Mouse (Mus musculus) intestine, embryonic 15.5 days (tissue): ENCODE data around the gene Tbata. TPM values are rescaled to one million over a fixed set of nuclear protein-coding genes. Genes with fewer than 3 reads are reported as not detected.

Experiments
- ATAC-seq: fragments of 200-750 bp; cut with Nextera tagmentation; 2 replicates; pipeline ENCODE4 v1.8.0; 2017; ENCODE audit warnings: moderate TSS enrichment, moderate library complexity
- H3K27ac ChIP-seq: fragments of 300-500 bp; sonication (generic); 2 replicates; pipeline ENCODE4 v1.5.1; 2015; ENCODE audit warnings: mild to moderate bottlenecking, inconsistent platforms
- H3K27me3 ChIP-seq: fragments of 300-500 bp; sonication (generic); replicated peaks from 2 replicates; pipeline ENCODE4 v1.6.1; 2015; ENCODE audit warnings: inconsistent platforms
- H3K36me3 ChIP-seq: fragments of 300-500 bp; sonication (generic); 2 replicates; pipeline ENCODE4 v1.6.1; 2015; ENCODE audit warnings: inconsistent platforms
- H3K4me1 ChIP-seq: fragments of 300-500 bp; sonication (generic); replicated peaks from 2 replicates; pipeline ENCODE4 v1.6.1; 2015; ENCODE audit warnings: inconsistent platforms
- H3K4me2 ChIP-seq: fragments of 300-500 bp; sonication (generic); replicated peaks from 2 replicates; pipeline ENCODE4 v1.6.1; 2015; ENCODE audit warnings: mild to moderate bottlenecking, inconsistent platforms
- H3K4me3 ChIP-seq: fragments of 300-500 bp; sonication (generic); replicated peaks from 2 replicates; pipeline ENCODE4 v1.5.1; 2015; ENCODE audit warnings: inconsistent platforms
- H3K9ac ChIP-seq: fragments of 300-500 bp; sonication (generic); 2 replicates; pipeline ENCODE4 v1.6.1; 2015; ENCODE audit warnings: inconsistent platforms
- H3K9me3 ChIP-seq: fragments of 300-500 bp; sonication (generic); 2 replicates; pipeline ENCODE4 v1.6.1; 2016; ENCODE audit warnings: inconsistent platforms
- WGBS: fragments of 180-500 bp; shearing (Covaris S2); methylation state at CpG from one replicate; pipeline ENCODE4 v1.1.7; 2015; 5-methylcytosine and 5-hydroxymethylcytosine counted together
- polyA plus RNA-seq: library from polyadenylated mRNA; unstranded; fragments of >200 nt; fragmentation: Nextera tagmentation; extraction: Ambion mirVana; gene quantifications from 2 replicates; pipeline ENCODE4 v1.2.1, GENCODE M21; 2015

The Tbata gene
- polyA plus RNA-seq, 1 experiment from 2014 or later, result not detected

GRCm38 (mm10) chr10:61225694-61226093 is 53.9 kb downstream of the Tbata start:
- WGBS, result 81% methylated on average over 5 of the region's 5 CpGs
- H3K27ac ChIP-seq, result no peak overlapping the region
- H3K27me3 ChIP-seq, result no peaks in the 10 kb centered on the region
- no peak for ATAC-seq
- 0 out of 2 replicates have a peak, but pooled peaks cover 4% of the 10 kb centered on the region for H3K4me1 ChIP-seq
- H3K4me3 ChIP-seq, result no peak overlapping the region
- H3K36me3 ChIP-seq, result no peaks in the 10 kb centered on the region
- H3K4me2 ChIP-seq, result no peak overlapping the region
- no peak overlapping the region for H3K9ac ChIP-seq
- no peaks in the 10 kb centered on the region for H3K9me3 ChIP-seq

- Histone ChIP-seq H3K27me3 (no peaks in the 10 kb centered on the region), H3K9ac (no peak overlapping the region), H3K4me1 (0 out of 2 replicates have a peak, but pooled peaks cover 4% of the 10 kb centered on the region), H3K9me3 (no peaks in the 10 kb centered on the region), H3K36me3 (no peaks in the 10 kb centered on the region), H3K4me3 (no peak overlapping the region), H3K27ac (no peak overlapping the region), H3K4me2 (no peak overlapping the region)
- ATAC-seq, result peak; percentile 34; the same call in 1 of the 2 replicates
- 45% methylated on average over 4 of the region's 4 CpGs for WGBS
Observed at GRCm38 (mm10) chr10:61226784-61227396, 55.1 kb downstream of the Tbata start.

- no peak for ATAC-seq
Observed at GRCm38 (mm10) chr10:61231756-61232155, 60.0 kb downstream of the Tbata start.

GRCm38 (mm10) chr10:61232858-61233567 is 61.3 kb downstream of the Tbata start:
- Histone ChIP-seq H3K27ac (no peak overlapping the region), H3K4me1 (peaks cover 10% of the 10 kb centered on the region; the same call in 1 of the 2 replicates), H3K27me3 (no peaks in the 10 kb centered on the region), H3K9ac (no peak overlapping the region), H3K36me3 (no peaks in the 10 kb centered on the region), H3K4me2 (no peak overlapping the region), H3K9me3 (no peaks in the 10 kb centered on the region), H3K4me3 (no peak overlapping the region)
- peak; percentile 76 for ATAC-seq
- WGBS, result 49% methylated on average over 7 of the region's 7 CpGs

More at GRCm38 (mm10) chr10:61231756-61232155, 60.0 kb downstream of the Tbata start:
- 78% methylated on average over 3 of the region's 3 CpGs for WGBS
- H3K36me3 ChIP-seq, result no peaks in the 10 kb centered on the region
- no peaks in the 10 kb centered on the region for H3K27me3 ChIP-seq
- H3K9ac ChIP-seq, result no peak overlapping the region
- H3K9me3 ChIP-seq, result no peaks in the 10 kb centered on the region
- H3K4me2 ChIP-seq, result no peak overlapping the region
- H3K4me3 ChIP-seq, result no peak overlapping the region
- H3K4me1 ChIP-seq, result peaks cover 7% of the 10 kb centered on the region; the same call in 1 of the 2 replicates
- no peak overlapping the region for H3K27ac ChIP-seq

- Histone ChIP-seq H3K9me3 (no peaks in the 10 kb centered on the region), H3K4me1 (peaks cover 10% of the 10 kb centered on the region; the same call in 1 of the 2 replicates), H3K36me3 (no peaks in the 10 kb centered on the region), H3K9ac (no peak overlapping the region), H3K27ac (no peak overlapping the region), H3K4me3 (no peak overlapping the region), H3K4me2 (no peak overlapping the region), H3K27me3 (no peaks in the 10 kb centered on the region)
- 64% methylated on average over 4 of the region's 4 CpGs for WGBS
- no peak for ATAC-seq
Observed at GRCm38 (mm10) chr10:61234319-61234718, 62.6 kb downstream of the Tbata start.

GRCm38 (mm10) chr10:61235677-61236267 is 64.0 kb downstream of the Tbata start:
- Histone ChIP-seq H3K4me2 (no peak overlapping the region), H3K27me3 (no peaks in the 10 kb centered on the region), H3K9me3 (no peaks in the 10 kb centered on the region), H3K36me3 (no peaks in the 10 kb centered on the region), H3K4me3 (no peak overlapping the region), H3K9ac (no peak overlapping the region), H3K27ac (no peak overlapping the region), H3K4me1 (peaks cover 12% of the 10 kb centered on the region; the same call in 1 of the 2 replicates)
- ATAC-seq, result peak; percentile 61; the same call in 1 of the 2 replicates
- WGBS, result 89% methylated on average over 6 of the region's 6 CpGs

GRCm38 (mm10) chr10:61236683-61237390 is 65.1 kb downstream of the Tbata start:
- H3K9ac ChIP-seq, result no peak overlapping the region
- no peak overlapping the region for H3K27ac ChIP-seq
- no peaks in the 10 kb centered on the region for H3K9me3 ChIP-seq
- no peaks in the 10 kb centered on the region for H3K27me3 ChIP-seq
- no peak for ATAC-seq
- peaks cover 17% of the 10 kb centered on the region; the same call in 1 of the 2 replicates for H3K4me1 ChIP-seq
- H3K36me3 ChIP-seq, result no peaks in the 10 kb centered on the region
- 48% methylated on average over 4 of the region's 4 CpGs for WGBS
- no peak overlapping the region for H3K4me2 ChIP-seq
- H3K4me3 ChIP-seq, result no peak overlapping the region

GRCm38 (mm10) chr10:61237391-61237785 is 65.6 kb downstream of the Tbata start:
- Histone ChIP-seq H3K4me3 (no peak overlapping the region), H3K4me2 (no peak overlapping the region), H3K9me3 (no peaks in the 10 kb centered on the region), H3K27ac (no peak overlapping the region), H3K36me3 (no peaks in the 10 kb centered on the region), H3K9ac (no peak overlapping the region), H3K27me3 (no peaks in the 10 kb centered on the region), H3K4me1 (peaks cover 17% of the 10 kb centered on the region; the same call in 1 of the 2 replicates)
- 80% methylated on average over 6 of the region's 6 CpGs for WGBS
- no peak for ATAC-seq

Other genes with a start within 250 kb of the Tbata start
- 207 and 233 TPM in 2 replicates for gene Pcbd1, start 82.6 kb upstream of the Tbata start, polyA plus RNA-seq
- 77.1 and 81.1 TPM in 2 replicates for gene Sgpl1, start 24.3 kb upstream of the Tbata start, polyA plus RNA-seq
- 0.66 and 0.78 TPM in 2 replicates for gene Adamts14, start 101.5 kb downstream of the Tbata start, polyA plus RNA-seq
- 0.06 TPM in 1 of 2 replicates, not detected in the other for gene Prf1, start 125.9 kb downstream of the Tbata start, polyA plus RNA-seq
- gene Pald1, start 211.6 kb downstream of the Tbata start, polyA plus RNA-seq, result 14.5 and 16.3 TPM in 2 replicates
- gene Nodal, start 246.0 kb downstream of the Tbata start, polyA plus RNA-seq, result 0.09 and 0.20 TPM in 2 replicates